Mouse (Mus musculus): ENCODE data around the gene Fam47e. TPM values are rescaled to one million over a fixed set of nuclear protein-coding genes. Genes with fewer than 3 reads are reported as not detected.
A peak's percentile ranks its signal among the peaks of the same experiment; 100 is the strongest.

The Fam47e gene
- not detected in 2 replicates for total RNA-seq (2012; rRNA removed)
- polyA plus RNA-seq (2012; ENCODE audit: insufficient read depth in 1 of 2, insufficient read length in 2 of 2, low read depth in 1 of 2, low replicate concordance in 2 of 2, missing spikeins in 1 of 2) = not detected

DNA sequence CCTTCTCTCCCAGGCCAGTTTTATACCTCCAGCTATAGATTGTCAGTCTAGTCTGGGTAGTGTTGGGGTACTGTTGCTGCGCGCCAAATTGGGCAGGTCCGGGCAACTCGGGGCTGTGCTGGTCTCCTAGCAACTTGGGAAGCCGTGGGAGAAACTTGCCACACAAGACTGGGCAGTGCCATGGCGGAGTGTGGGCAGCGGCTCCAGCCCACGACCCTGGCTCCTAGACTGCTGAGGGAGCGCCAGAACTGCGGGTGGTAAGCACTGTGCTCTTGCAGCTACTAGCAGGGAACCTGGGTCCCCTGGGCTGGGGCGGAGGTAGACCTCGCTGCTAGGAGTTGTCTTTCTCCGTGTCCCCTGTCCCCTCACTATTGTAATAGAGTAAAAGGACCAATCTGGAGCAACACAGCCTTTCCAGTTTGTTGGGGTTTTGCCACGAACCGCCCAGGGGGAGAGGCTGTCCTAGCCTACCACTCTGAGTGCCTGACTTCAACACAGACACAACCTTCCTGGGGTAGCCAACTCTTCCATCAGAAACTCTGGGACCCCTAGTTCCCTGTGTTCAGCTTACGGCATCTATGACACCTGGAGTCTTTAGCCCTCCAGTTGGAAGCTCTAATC, at the start of gene Fam47e:
Gene Fam47e, plus strand, starts transcription at position 179 of the 621 bp plus-strand sequence.
- no peak for DNase-seq (ENCODE audit: low read depth, low spot score)
- Histone ChIP-seq H3K4me1 (ENCODE audit: control insufficient read depth in 1 of 2, insufficient read depth in 2 of 2, low read length in 2 of 2) (no peaks in the 10 kb centered on the region), H3K4me3 (ENCODE audit: control insufficient read depth in 1 of 2, insufficient read depth in 1 of 2, low read depth in 2 of 2, low read length in 2 of 2) (no peak within 1 kb of the TSS), H3K9ac (ENCODE audit: control insufficient read depth, low read depth, low read length, poor library complexity, severe bottlenecking) (no peak within 1 kb of the TSS), H3K27ac (ENCODE audit: control insufficient read depth, low read depth, low read length) (no peak within 1 kb of the TSS), H3K36me3 (ENCODE audit: control insufficient read depth in 1 of 2, insufficient read depth in 2 of 2, low read length in 2 of 2) (no peaks in the 10 kb centered on the region), H3K27me3 (ENCODE audit: control insufficient read depth in 1 of 2, insufficient read depth in 2 of 2, low read length in 2 of 2) (peaks cover 0 to 1% of the 10 kb centered on the region in 2 experiments; a peak in 2 of 4 replicates), H3K79me2 (ENCODE audit: control insufficient read depth, insufficient read depth, low read length, poor library complexity) (no peaks in the 10 kb centered on the region), H3K9me3 (replicated peaks; ENCODE audit: insufficient read depth, low read length) (no peaks in the 10 kb centered on the region)
- no peak for TF ChIP-seq POLR2AphosphoS5 (IDR thresholded peaks at IDR 0.05; ENCODE audit: borderline replicate concordance, low read depth, low read length)

DNA sequence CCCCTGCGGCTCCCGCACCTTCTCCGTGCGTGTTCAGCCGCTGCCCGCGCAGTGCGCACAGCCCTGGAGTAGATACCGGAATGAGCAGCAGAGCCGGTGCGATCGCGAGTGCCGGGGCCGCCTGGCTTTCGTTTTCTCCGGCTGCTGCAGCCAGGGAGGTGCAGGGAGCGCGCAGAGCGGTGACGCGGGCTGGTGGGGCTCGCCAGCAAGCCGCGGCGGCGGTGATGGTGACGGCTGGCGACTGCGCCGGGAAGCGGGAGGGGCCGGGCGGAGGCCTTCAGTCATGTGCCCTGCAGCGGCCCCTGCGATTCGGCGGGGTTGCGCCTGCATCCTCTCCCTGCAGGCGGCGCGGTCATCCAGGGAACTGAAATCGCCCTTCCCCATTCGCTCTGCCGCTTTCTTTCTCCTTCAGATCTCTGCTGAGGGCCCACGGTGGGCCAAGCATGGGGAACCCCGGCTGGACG, 49.4 kb upstream of the Fam47e start:
- H3K4me1 ChIP-seq (ENCODE audit: control insufficient read depth in 1 of 2, insufficient read depth in 2 of 2, low read length in 2 of 2) = peaks cover 5 to 11% of the 10 kb centered on the region in 2 experiments
- H3K9me3 ChIP-seq (replicated peaks; ENCODE audit: insufficient read depth, low read length) = no peaks in the 10 kb centered on the region
- DNase-seq (ENCODE audit: low read depth, low spot score) = peak; percentile 93
- H3K4me3 ChIP-seq (ENCODE audit: control insufficient read depth in 1 of 2, insufficient read depth in 1 of 2, low read depth in 2 of 2, low read length in 2 of 2) = peak overlapping the region; percentile 79 to 96
- H3K79me2 ChIP-seq (ENCODE audit: control insufficient read depth, insufficient read depth, low read length, poor library complexity) = peaks cover 14% of the 10 kb centered on the region
- H3K27me3 ChIP-seq (ENCODE audit: control insufficient read depth in 1 of 2, insufficient read depth in 2 of 2, low read length in 2 of 2) = no peaks in the 10 kb centered on the region
- H3K36me3 ChIP-seq (ENCODE audit: control insufficient read depth in 1 of 2, insufficient read depth in 2 of 2, low read length in 2 of 2) = peaks cover 0 to 13% of the 10 kb centered on the region in 2 experiments; a peak in 2 of 4 replicates
- peak overlapping the region; percentile 85 for H3K9ac ChIP-seq (ENCODE audit: control insufficient read depth, low read depth, low read length, poor library complexity, severe bottlenecking)
- peak overlapping the region; percentile 59 for H3K27ac ChIP-seq (ENCODE audit: control insufficient read depth, low read depth, low read length)
- peak; percentile 25 for TF ChIP-seq TCF12 (IDR thresholded peaks at IDR 0.05; ENCODE audit: low read depth, low read length)
- TF ChIP-seq SMC3 (IDR thresholded peaks at IDR 0.05; ENCODE audit: low read depth, low read length) = peak; percentile 36
- no peak for TF ChIP-seq CHD2 (IDR thresholded peaks at IDR 0.05; ENCODE audit: low read length)
- TF ChIP-seq POLR2AphosphoS5 (IDR thresholded peaks at IDR 0.05; ENCODE audit: borderline replicate concordance, low read depth, low read length) = no peak
- no peak for TF ChIP-seq CHD1 (IDR thresholded peaks at IDR 0.05; ENCODE audit: low read depth, low read length)
- no peak; the same call in 1 of the 2 replicates for TF ChIP-seq MXI1 (IDR thresholded peaks at IDR 0.05; ENCODE audit: low read depth, low read length)
- no peak for TF ChIP-seq GABPA (IDR thresholded peaks at IDR 0.05; ENCODE audit: low read depth, low read length)
- no peak for TF ChIP-seq MYB (IDR thresholded peaks at IDR 0.05; ENCODE audit: low read depth, low read length)
- peak; percentile 35 for TF ChIP-seq ETS1 (IDR thresholded peaks at IDR 0.05; ENCODE audit: low read depth, low read length)
- no peak for TF ChIP-seq TAL1 (IDR thresholded peaks at IDR 0.05; ENCODE audit: low read length)
- TF ChIP-seq MEF2A (IDR thresholded peaks at IDR 0.05; ENCODE audit: extremely low read depth, insufficient replicate concordance, low read depth, low read length, poor library complexity, severe bottlenecking) = peak; percentile 21; the same call in 1 of the 2 replicates
- no peak for TF ChIP-seq KAT2A (conservative IDR thresholded peaks at IDR 0.05; ENCODE audit: low read depth, low read length)
- TF ChIP-seq POLR2A (IDR thresholded peaks at IDR 0.05; ENCODE audit: control insufficient read depth in 1 of 2, insufficient read depth in 1 of 2, low read depth in 1 of 2, low read length in 2 of 2, poor library complexity in 1 of 2) = peak; percentile 50 to 58; a peak in 2 of 4 replicates
- peak in 2 of 3 experiments; percentile 52 to 60; a peak in 5 of 6 replicates for TF ChIP-seq CTCF (IDR thresholded peaks at IDR 0.05 in 2 of 3, conservative IDR thresholded peaks at IDR 0.05 in 1 of 3; ENCODE audit: control insufficient read depth in 1 of 3, insufficient read depth in 1 of 3, low read depth in 2 of 3, low read length in 3 of 3, poor library complexity in 1 of 3, severe bottlenecking in 1 of 3)
- TF ChIP-seq BHLHE40 (IDR thresholded peaks at IDR 0.05; ENCODE audit: borderline replicate concordance, low read depth, low read length) = peak; percentile 69; the same call in 1 of the 2 replicates
- peak; percentile 35 for TF ChIP-seq TBP (IDR thresholded peaks at IDR 0.05; ENCODE audit: low read depth, low read length)
- peak; percentile 93 for TF ChIP-seq USF1 (IDR thresholded peaks at IDR 0.05; ENCODE audit: low read depth, low read length)
- peak; percentile 26 for TF ChIP-seq RAD21 (IDR thresholded peaks at IDR 0.05; ENCODE audit: low read depth, low read length)
- no peak for TF ChIP-seq JUND (IDR thresholded peaks at IDR 0.05; ENCODE audit: low read depth, low read length)
- peak; percentile 78 for TF ChIP-seq MAX (IDR thresholded peaks at IDR 0.05; ENCODE audit: low read length)
- TF ChIP-seq POLR2AphosphoS2 (IDR thresholded peaks at IDR 0.05; ENCODE audit: low read length) = no peak
- no peak for TF ChIP-seq ZNF384 (IDR thresholded peaks at IDR 0.05; ENCODE audit: low read depth, low read length)
- peak; percentile 19; the same call in 1 of the 2 replicates for TF ChIP-seq RCOR1 (IDR thresholded peaks at IDR 0.05; ENCODE audit: low read depth, low read length)
- peak; percentile 91; the same call in 1 of the 2 replicates for TF ChIP-seq UBTF (IDR thresholded peaks at IDR 0.05; ENCODE audit: borderline replicate concordance, insufficient read depth, low read depth, low read length)
- TF ChIP-seq NELFE (IDR thresholded peaks at IDR 0.05; ENCODE audit: low read depth, low read length) = peak; percentile 59; the same call in 1 of the 2 replicates
- TF ChIP-seq HCFC1 (IDR thresholded peaks at IDR 0.05; ENCODE audit: low read depth, low read length) = peak; percentile 76
- TF ChIP-seq MAZ (IDR thresholded peaks at IDR 0.05; ENCODE audit: low read depth, low read length) = peak; percentile 93
- TF ChIP-seq ZKSCAN1 (IDR thresholded peaks at IDR 0.05; ENCODE audit: low read depth, low read length) = no peak
- peak; percentile 64 for TF ChIP-seq NRF1 (IDR thresholded peaks at IDR 0.05; ENCODE audit: insufficient read depth, low read depth, low read length, poor library complexity, severe bottlenecking)

Data from MEL (cell line).